Mouse (Mus musculus) skeletal muscle tissue, adult 2 months (tissue): ENCODE data around the gene Cebpa.

Source experiments
- DNase-seq: peaks from one replicate; pipeline ENCODE4 v3.0.0-alpha.2; 2012; ENCODE audit warnings: low read depth, low spot score

Cebpa gene

GRCm38 (mm10) chr7:35120146-35120691 lies 1.1 kb downstream of the Cebpa start:
- no peak for DNase-seq

- no peak for DNase-seq
Measured at GRCm38 (mm10) chr7:35121150-35121549, 2.1 kb downstream of the Cebpa start.

- DNase-seq = no peak
Measured at GRCm38 (mm10) chr7:35122401-35123320, 3.6 kb downstream of the Cebpa start.

GRCm38 (mm10) chr7:35123431-35123953 lies 4.4 kb downstream of the Cebpa start:
- no peak for DNase-seq

GRCm38 (mm10) chr7:35124216-35124615 lies 5.1 kb downstream of the Cebpa start:
- DNase-seq = no peak

GRCm38 (mm10) chr7:35124745-35125144 lies 5.7 kb downstream of the Cebpa start:
- no peak for DNase-seq

- DNase-seq = no peak
Measured at GRCm38 (mm10) chr7:35125971-35126370, 6.9 kb downstream of the Cebpa start.

- peak; percentile 61 for DNase-seq
Measured at GRCm38 (mm10) chr7:35127001-35127400, 7.9 kb downstream of the Cebpa start.

- no peak for DNase-seq
Measured at GRCm38 (mm10) chr7:35127721-35128120, 8.6 kb downstream of the Cebpa start.

- no peak for DNase-seq
Measured at GRCm38 (mm10) chr7:35128677-35129567, 9.8 kb downstream of the Cebpa start.

- DNase-seq = no peak
Measured at GRCm38 (mm10) chr7:35130059-35130738, 11.1 kb downstream of the Cebpa start.

GRCm38 (mm10) chr7:35130888-35131287 lies 11.8 kb downstream of the Cebpa start:
- DNase-seq = no peak

- DNase-seq = no peak
Measured at GRCm38 (mm10) chr7:35131601-35132000, 12.5 kb downstream of the Cebpa start.

- DNase-seq = no peak
Measured at GRCm38 (mm10) chr7:35134621-35135020, 15.5 kb downstream of the Cebpa start.

GRCm38 (mm10) chr7:35137524-35137923 lies 18.4 kb downstream of the Cebpa start:
- DNase-seq = no peak

- no peak for DNase-seq
Measured at GRCm38 (mm10) chr7:35138481-35138880, 19.4 kb downstream of the Cebpa start.

- no peak for DNase-seq
Measured at GRCm38 (mm10) chr7:35139880-35140279, 20.8 kb downstream of the Cebpa start.

- DNase-seq = no peak
Measured at GRCm38 (mm10) chr7:35141519-35141918, 22.4 kb downstream of the Cebpa start.

GRCm38 (mm10) chr7:35142522-35142921 lies 23.4 kb downstream of the Cebpa start:
- no peak for DNase-seq

GRCm38 (mm10) chr7:35143864-35144618 lies 24.9 kb downstream of the Cebpa start:
- DNase-seq = no peak
